Mouse (Mus musculus): ENCODE data around the gene Gm4791. TPM values are rescaled to one million over a fixed set of nuclear protein-coding genes. Genes with fewer than 3 reads are reported as not detected.

The Gm4791 gene
- 0.24 TPM in 1 of 2 replicates, not detected in the other for polyA plus RNA-seq (2016; fragmentation: Nextera tagmentation; extraction: Ambion mirVana)

- H3K4me1 ChIP-seq = peaks cover 22% of the 10 kb centered on the region
- peak; percentile 72 for DNase-seq (ENCODE audit: low spot score)
These were observed at the start of gene Gm4791 for GRCm38 (mm10) chr9:46998338-46998791. Gene Gm4791, plus strand, starts transcription at chr9:46998741.

GRCm38 (mm10) chr9:46956286-46956685, 42.3 kb upstream of the Gm4791 start:
- Histone ChIP-seq H3K36me3 (replicated peaks) (no peaks in the 10 kb centered on the region), H3K4me3 (no peak overlapping the region), H3K27me3 (replicated peaks; ENCODE audit: low read depth, poor library complexity, severe bottlenecking) (no peaks in the 10 kb centered on the region), H3K4me1 (peaks cover 23% of the 10 kb centered on the region), H3K27ac (replicated peaks) (peak overlapping the region; percentile 54; the same call in 1 of the 2 replicates), H3K9me3 (no peaks in the 10 kb centered on the region)
- DNase-seq (ENCODE audit: low spot score) = no peak
- 79% methylated on average over 6 of the region's 6 CpGs for WGBS

More at GRCm38 (mm10) chr9:46998338-46998791, at the start of gene Gm4791:
- Histone ChIP-seq H3K4me3 (no peak within 1 kb of the TSS), H3K27me3 (replicated peaks; ENCODE audit: low read depth, poor library complexity, severe bottlenecking) (no peaks in the 10 kb centered on the region), H3K9me3 (no peaks in the 10 kb centered on the region), H3K36me3 (replicated peaks) (no peaks in the 10 kb centered on the region), H3K27ac (replicated peaks) (0 out of 2 replicates have a peak within 1 kb of the TSS, but pooled peaks have one; percentile 15)
- 28% methylated on average over 5 of the region's 5 CpGs for WGBS

- DNase-seq (ENCODE audit: low spot score) = no peak
- no peaks in the 10 kb centered on the region for H3K27me3 ChIP-seq (replicated peaks; ENCODE audit: low read depth, poor library complexity, severe bottlenecking)
- H3K9me3 ChIP-seq = no peaks in the 10 kb centered on the region
- no peak overlapping the region for H3K4me3 ChIP-seq
- WGBS = 71% methylated on average over 8 of the region's 8 CpGs
- peaks cover 26% of the 10 kb centered on the region for H3K4me1 ChIP-seq
- H3K27ac ChIP-seq (replicated peaks) = no peak overlapping the region
- no peaks in the 10 kb centered on the region for H3K36me3 ChIP-seq (replicated peaks)
These were observed 41.1 kb upstream of the Gm4791 start for GRCm38 (mm10) chr9:46957420-46957950.

- H3K4me1 ChIP-seq = peaks cover 35% of the 10 kb centered on the region
- no peaks in the 10 kb centered on the region for H3K9me3 ChIP-seq
- WGBS = 78% methylated on average over 5 of the region's 5 CpGs
- DNase-seq (ENCODE audit: low spot score) = no peak
- H3K27me3 ChIP-seq (replicated peaks; ENCODE audit: low read depth, poor library complexity, severe bottlenecking) = peaks cover 4% of the 10 kb centered on the region; the same call in 1 of the 2 replicates
- no peak overlapping the region for H3K4me3 ChIP-seq
- H3K27ac ChIP-seq (replicated peaks) = no peak overlapping the region
- H3K36me3 ChIP-seq (replicated peaks) = no peaks in the 10 kb centered on the region
These were observed 32.5 kb upstream of the Gm4791 start for GRCm38 (mm10) chr9:46966028-46966427.

GRCm38 (mm10) chr9:46968970-46969369, 29.6 kb upstream of the Gm4791 start:
- H3K4me3 ChIP-seq = no peak overlapping the region
- H3K36me3 ChIP-seq (replicated peaks) = no peaks in the 10 kb centered on the region
- no peaks in the 10 kb centered on the region for H3K9me3 ChIP-seq
- DNase-seq (ENCODE audit: low spot score) = peak; percentile 41
- 30% methylated on average over 6 of the region's 6 CpGs for WGBS
- no peak overlapping the region for H3K27ac ChIP-seq (replicated peaks)
- peaks cover 31% of the 10 kb centered on the region for H3K4me1 ChIP-seq
- peaks cover 4% of the 10 kb centered on the region; the same call in 1 of the 2 replicates for H3K27me3 ChIP-seq (replicated peaks; ENCODE audit: low read depth, poor library complexity, severe bottlenecking)

- no peak for DNase-seq (ENCODE audit: low spot score)
- Histone ChIP-seq H3K27me3 (replicated peaks; ENCODE audit: low read depth, poor library complexity, severe bottlenecking) (peaks cover 4% of the 10 kb centered on the region; the same call in 1 of the 2 replicates), H3K9me3 (no peaks in the 10 kb centered on the region), H3K27ac (replicated peaks) (0 out of 2 replicates have a peak overlapping the region, but pooled peaks have one; percentile 36), H3K4me1 (peaks cover 31% of the 10 kb centered on the region), H3K36me3 (replicated peaks) (no peaks in the 10 kb centered on the region), H3K4me3 (no peak overlapping the region)
- 55% methylated on average over 6 of the region's 6 CpGs for WGBS
These were observed 29.1 kb upstream of the Gm4791 start for GRCm38 (mm10) chr9:46969406-46969805.

- DNase-seq (ENCODE audit: low spot score) = no peak
- WGBS = 59% methylated on average over 11 of the region's 11 CpGs
- Histone ChIP-seq H3K27me3 (replicated peaks; ENCODE audit: low read depth, poor library complexity, severe bottlenecking) (peaks cover 10% of the 10 kb centered on the region), H3K4me3 (no peak overlapping the region), H3K9me3 (no peaks in the 10 kb centered on the region), H3K4me1 (0 out of 2 replicates have a peak, but pooled peaks cover 4% of the 10 kb centered on the region), H3K27ac (replicated peaks) (no peak overlapping the region), H3K36me3 (replicated peaks) (no peaks in the 10 kb centered on the region)
These were observed 19.7 kb upstream of the Gm4791 start for GRCm38 (mm10) chr9:46978806-46979205.

- peak; percentile 36 for DNase-seq (ENCODE audit: low spot score)
- peaks cover 10% of the 10 kb centered on the region for H3K27me3 ChIP-seq (replicated peaks; ENCODE audit: low read depth, poor library complexity, severe bottlenecking)
These were observed 18.4 kb upstream of the Gm4791 start for GRCm38 (mm10) chr9:46980111-46980510.

GRCm38 (mm10) chr9:46983471-46983870, 15.1 kb upstream of the Gm4791 start:
- Histone ChIP-seq H3K4me3 (no peak overlapping the region), H3K9me3 (no peaks in the 10 kb centered on the region), H3K36me3 (replicated peaks) (no peaks in the 10 kb centered on the region), H3K27ac (replicated peaks) (no peak overlapping the region), H3K27me3 (replicated peaks; ENCODE audit: low read depth, poor library complexity, severe bottlenecking) (0 out of 2 replicates have a peak, but pooled peaks cover 9% of the 10 kb centered on the region), H3K4me1 (peaks cover 8% of the 10 kb centered on the region; the same call in 1 of the 2 replicates)
- no peak for DNase-seq (ENCODE audit: low spot score)
- 68% methylated on average over 2 of the region's 2 CpGs for WGBS

More at GRCm38 (mm10) chr9:46980111-46980510, 18.4 kb upstream of the Gm4791 start:
- Histone ChIP-seq H3K9me3 (no peaks in the 10 kb centered on the region), H3K4me1 (0 out of 2 replicates have a peak, but pooled peaks cover 4% of the 10 kb centered on the region), H3K36me3 (replicated peaks) (no peaks in the 10 kb centered on the region), H3K4me3 (no peak overlapping the region), H3K27ac (replicated peaks) (no peak overlapping the region)
- WGBS = 34% methylated on average over 2 of the region's 2 CpGs

GRCm38 (mm10) chr9:47041569-47041968, 43.0 kb downstream of the Gm4791 start:
- no peaks in the 10 kb centered on the region for H3K4me1 ChIP-seq
- 90% methylated on average over 6 of the region's 6 CpGs for WGBS
- no peak overlapping the region for H3K27ac ChIP-seq (replicated peaks)
- no peaks in the 10 kb centered on the region for H3K27me3 ChIP-seq (replicated peaks; ENCODE audit: low read depth, poor library complexity, severe bottlenecking)
- H3K9me3 ChIP-seq = no peaks in the 10 kb centered on the region
- no peak for DNase-seq (ENCODE audit: low spot score)
- H3K36me3 ChIP-seq (replicated peaks) = no peaks in the 10 kb centered on the region
- H3K4me3 ChIP-seq = no peak overlapping the region

Measured in embryonic facial prominence, embryonic 10.5 days (tissue).